Mouse (Mus musculus): ENCODE data around the gene Tmem259.

DNA sequence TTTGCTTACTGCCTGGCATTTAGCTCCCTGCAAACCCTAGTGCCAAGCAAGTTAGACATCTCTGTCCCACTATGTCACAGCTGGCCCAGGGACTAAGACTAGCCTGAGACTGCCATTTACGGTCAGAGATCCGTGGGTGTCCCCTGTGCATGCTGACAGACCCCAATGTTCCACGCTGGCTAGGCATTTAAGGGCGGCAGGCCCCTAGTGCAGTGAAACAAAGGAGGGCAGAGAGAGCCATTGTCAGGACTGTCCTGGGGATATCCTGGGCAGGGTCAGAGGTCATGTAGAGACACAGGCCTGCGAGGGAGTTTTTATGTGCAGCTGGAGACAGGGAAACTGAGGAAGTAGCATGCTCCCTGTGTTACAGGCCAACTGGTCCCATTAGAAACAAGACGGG is 50.3 kb downstream of the Tmem259 start:
- no peak for TF ChIP-seq GATA1 (IDR thresholded peaks at IDR 0.05; ENCODE audit: low read length)
- no peak for TF ChIP-seq TAL1 (IDR thresholded peaks at IDR 0.05; ENCODE audit: low read length)
